Mouse (Mus musculus): Measurements from ENCODE around the gene Ric1.

GRCm38 (mm10) chr19:29598981-29599380, 76.9 kb downstream of the Ric1 start:
- TF ChIP-seq POLR2A (IDR thresholded peaks at IDR 0.05; ENCODE audit: insufficient read depth, low read length): no peak
- TF ChIP-seq CTCF (IDR thresholded peaks at IDR 0.05; ENCODE audit: low read depth, low read length): no peak
- TF ChIP-seq EP300 (IDR thresholded peaks at IDR 0.05; ENCODE audit: insufficient read depth, low read depth, low read length): no peak

Data from ES-Bruce4 (cell line).